ENCODE assay signal across 26 mouse cellular contexts in genomic region chr2:44399191-44399926, GRCm38 (mm10).
DNase-seq lines count a peak whose midpoint lies in the region; ATAC-seq lines count a peak whose summit lies in the region.
"Had no signal": no experiment of that assay in that cellular context is flagged by ENCODE, and none has a peak within 500 bp of the region (broad histone marks: within the 10 kb centered on the region; RNA-seq: fewer than 3 reads in every experiment).

No protein-coding gene starts in this region.

- H3K4me2 ChIP-seq in hindbrain, embryonic 16.5 days (ENCODE audit: low read length) = no peak overlapping the region
- no peak overlapping the region for H3K4me2 ChIP-seq in hindbrain, embryonic 11.5 days (replicated peaks; ENCODE audit: low read depth, low read length)
- H3K4me2 ChIP-seq: embryonic facial prominence, embryonic 15.5 days; heart, embryonic 12.5 days; hindbrain, embryonic 13.5 days; neural tube, embryonic 13.5 days had no signal

- H3K4me3 ChIP-seq in hindbrain, embryonic 16.5 days (ENCODE audit: low read length) = no peak overlapping the region
- no peak overlapping the region for H3K4me3 ChIP-seq in hindbrain, embryonic 11.5 days (ENCODE audit: low read depth, low read length)
- H3K4me3 ChIP-seq in heart, embryonic 10.5 days = no peak overlapping the region
- H3K4me3 ChIP-seq: embryonic facial prominence, embryonic 15.5 days; heart, embryonic 12.5 days; hindbrain, embryonic 13.5 days; megakaryocyte, embryonic 14.5 days; myocyte; neural tube, embryonic 13.5 days had no signal

- no peaks in the 10 kb centered on the region for H3K9me3 ChIP-seq in hindbrain, embryonic 16.5 days (ENCODE audit: control insufficient read depth, low read length)
- H3K9me3 ChIP-seq in hindbrain, embryonic 11.5 days (ENCODE audit: control insufficient read depth, low read length) = no peaks in the 10 kb centered on the region
- no peaks in the 10 kb centered on the region for H3K9me3 ChIP-seq in heart, embryonic 10.5 days
- H3K9me3 ChIP-seq: embryonic facial prominence, embryonic 15.5 days; heart, embryonic 12.5 days; hindbrain, embryonic 13.5 days; megakaryocyte, embryonic 14.5 days; neural tube, embryonic 13.5 days had no signal

- H3K27ac ChIP-seq in hindbrain, embryonic 16.5 days (ENCODE audit: low read depth, low read length) = no peak overlapping the region
- H3K27ac ChIP-seq in hindbrain, embryonic 11.5 days (ENCODE audit: low read depth, low read length) = no peak overlapping the region
- H3K27ac ChIP-seq in heart, embryonic 10.5 days = no peak overlapping the region
- H3K27ac ChIP-seq: embryonic facial prominence, embryonic 15.5 days; hindbrain, embryonic 13.5 days; neural tube, embryonic 13.5 days had no signal

- H3K36me3 ChIP-seq in hindbrain, embryonic 16.5 days (ENCODE audit: control insufficient read depth, insufficient read depth, low read length) = no peaks in the 10 kb centered on the region
- no peaks in the 10 kb centered on the region for H3K36me3 ChIP-seq in hindbrain, embryonic 11.5 days (ENCODE audit: control insufficient read depth, insufficient read depth, low read length)
- no peaks in the 10 kb centered on the region for H3K36me3 ChIP-seq in heart, embryonic 10.5 days
- H3K36me3 ChIP-seq: embryonic facial prominence, embryonic 15.5 days; heart, embryonic 12.5 days; hindbrain, embryonic 13.5 days; neural tube, embryonic 13.5 days had no signal

- H3K4me1 ChIP-seq in hindbrain, embryonic 16.5 days (ENCODE audit: control insufficient read depth, insufficient read depth, low read depth, low read length) = no peaks in the 10 kb centered on the region; the same call in 1 of the 2 replicates
- H3K4me1 ChIP-seq in hindbrain, embryonic 11.5 days (replicated peaks; ENCODE audit: control insufficient read depth, insufficient read depth, low read length) = no peaks in the 10 kb centered on the region
- H3K4me1 ChIP-seq in heart, embryonic 10.5 days = no peaks in the 10 kb centered on the region
- H3K4me1 ChIP-seq: heart, embryonic 12.5 days; megakaryocyte, embryonic 14.5 days had no signal

- no peak overlapping the region for H3K9ac ChIP-seq in hindbrain, embryonic 16.5 days (ENCODE audit: low read depth, low read length)
- H3K9ac ChIP-seq in hindbrain, embryonic 11.5 days (ENCODE audit: low read depth, low read length) = no peak overlapping the region
- H3K9ac ChIP-seq: embryonic facial prominence, embryonic 15.5 days; heart, embryonic 12.5 days; hindbrain, embryonic 13.5 days; liver, postnatal 0 days; neural tube, embryonic 13.5 days had no signal

- no peak for DNase-seq in hindbrain, embryonic 11.5 days (ENCODE audit: low spot score)
- peak; percentile 66 for DNase-seq in brain, adult 2 months (ENCODE audit: low read depth, low spot score)
- peak; percentile 58 for DNase-seq in cerebellum, adult 9-10 months
- DNase-seq in heart, embryonic 10.5 days (ENCODE audit: low spot score) = no peak
- DNase-seq in embryo, embryonic 9.5 days (ENCODE audit: extremely low spot score) = no peak
- DNase-seq: adrenal gland, postnatal 10 days; B cell, adult 2 months; gastrocnemius, postnatal 14 days; heart, adult 11 months; heart, postnatal 10 days; kidney, adult 8-10 months; kidney, postnatal 14 days; liver, postnatal 0 days; midbrain, embryonic 14.5 days; retina, postnatal 1 day; right cerebral cortex, postnatal 25 days; spleen, adult 18-20 months had no signal

- no peaks in the 10 kb centered on the region for H3K27me3 ChIP-seq in hindbrain, embryonic 16.5 days (replicated peaks; ENCODE audit: control insufficient read depth, insufficient read depth, low read length)
- no peaks in the 10 kb centered on the region for H3K27me3 ChIP-seq in hindbrain, embryonic 11.5 days (ENCODE audit: control insufficient read depth, insufficient read depth, low read length)
- H3K27me3 ChIP-seq in heart, embryonic 10.5 days (ENCODE audit: insufficient read depth, poor library complexity, severe bottlenecking) = no peaks in the 10 kb centered on the region
- H3K27me3 ChIP-seq: embryonic facial prominence, embryonic 15.5 days; heart, embryonic 12.5 days; hindbrain, embryonic 13.5 days; megakaryocyte, embryonic 14.5 days; neural tube, embryonic 13.5 days had no signal

- ATAC-seq in hindbrain, embryonic 16.5 days = 0 out of 2 replicates have a peak, but pooled peaks have one; percentile 24
- no peak for ATAC-seq in hindbrain, embryonic 11.5 days (ENCODE audit: low FRiP score)
- peak; percentile 53 for ATAC-seq in cerebellum, adult (ENCODE audit: insufficient number of reproducible peaks, low FRiP score, low TSS enrichment)
- no peak for ATAC-seq in activated CD4-positive, CD25-positive, alpha-beta regulatory T cell, adult 4 months
- ATAC-seq: liver, postnatal 0 days had no signal

Comparison
In these comparisons a context has a peak if more than half of its experiments do, and no peak if none do; other contexts are left out.
1. ATAC-seq: peak in hindbrain, embryonic 16.5 days (single experiment) and cerebellum, adult (single experiment); none in hindbrain, embryonic 11.5 days (single experiment) and activated CD4-positive, CD25-positive, alpha-beta regulatory T cell, adult 4 months (single experiment).
2. DNase-seq: peak in brain, adult 2 months (single experiment) and cerebellum, adult 9-10 months (single experiment); none in hindbrain, embryonic 11.5 days (single experiment), heart, embryonic 10.5 days (single experiment) and embryo, embryonic 9.5 days (single experiment).